Mouse (Mus musculus) embryo, embryonic 11.5 days (tissue): ENCODE data around the gene Rbp7.

ENCODE experiments used
- DNase-seq: peaks from one replicate; pipeline ENCODE4 v3.0.0-alpha.2; 2012; ENCODE audit warnings: low read depth, low spot score

The Rbp7 gene

DNA sequence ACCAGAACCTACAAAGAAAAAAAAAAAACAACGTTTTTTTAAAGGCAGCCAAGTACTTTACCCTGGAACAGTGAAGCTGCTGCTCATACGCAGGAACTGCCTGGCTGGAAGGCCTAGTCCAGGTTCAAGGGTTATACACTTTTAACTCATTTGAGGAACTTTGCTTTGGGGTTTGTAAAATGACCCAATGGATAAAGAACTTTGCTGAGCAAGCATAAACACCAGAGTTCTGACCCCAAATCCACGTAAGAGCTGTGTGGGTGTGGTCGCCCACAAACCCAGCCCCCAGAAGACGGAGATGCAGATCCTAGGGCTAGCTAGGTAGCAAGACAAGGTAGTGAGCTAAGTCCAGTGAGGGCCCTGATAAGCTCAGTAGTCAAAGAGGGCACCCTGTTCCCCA, 47.3 kb downstream of the Rbp7 start:
- DNase-seq = no peak

DNA sequence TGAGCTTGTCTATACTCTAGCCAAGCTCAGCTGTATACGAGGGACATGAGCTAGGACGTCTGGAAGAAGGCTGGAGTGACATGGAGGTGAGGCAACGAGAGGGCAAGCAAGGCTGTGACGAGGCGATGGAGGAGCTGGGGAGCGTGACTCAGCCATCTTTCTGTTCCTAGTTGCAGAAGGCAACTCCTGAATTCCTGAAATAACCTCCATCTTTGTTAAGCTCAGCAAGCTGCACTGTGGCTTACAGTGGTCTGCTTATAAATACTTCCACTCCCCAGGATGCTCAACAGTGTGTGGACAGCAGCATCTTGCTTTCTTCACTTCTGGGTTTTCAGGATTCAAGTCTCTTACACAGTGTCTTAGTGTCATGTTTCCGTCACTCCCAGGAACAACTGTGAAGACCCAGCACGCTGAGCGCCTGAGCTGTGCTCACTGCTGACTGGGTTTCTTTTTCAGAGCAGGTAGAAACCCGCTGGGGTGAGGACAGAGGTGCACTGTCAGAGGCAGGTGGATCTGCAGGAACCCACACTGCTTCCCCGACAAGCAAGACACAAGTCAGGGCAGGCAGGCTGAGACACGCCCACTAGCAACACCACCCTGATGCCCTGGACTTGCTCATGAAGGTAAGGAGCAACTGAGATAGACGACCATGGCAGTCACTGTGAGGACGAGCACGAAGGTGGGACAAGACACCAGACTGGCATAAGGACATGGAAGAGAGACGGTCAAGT, 48.9 kb downstream of the Rbp7 start:
- no peak for DNase-seq

DNA sequence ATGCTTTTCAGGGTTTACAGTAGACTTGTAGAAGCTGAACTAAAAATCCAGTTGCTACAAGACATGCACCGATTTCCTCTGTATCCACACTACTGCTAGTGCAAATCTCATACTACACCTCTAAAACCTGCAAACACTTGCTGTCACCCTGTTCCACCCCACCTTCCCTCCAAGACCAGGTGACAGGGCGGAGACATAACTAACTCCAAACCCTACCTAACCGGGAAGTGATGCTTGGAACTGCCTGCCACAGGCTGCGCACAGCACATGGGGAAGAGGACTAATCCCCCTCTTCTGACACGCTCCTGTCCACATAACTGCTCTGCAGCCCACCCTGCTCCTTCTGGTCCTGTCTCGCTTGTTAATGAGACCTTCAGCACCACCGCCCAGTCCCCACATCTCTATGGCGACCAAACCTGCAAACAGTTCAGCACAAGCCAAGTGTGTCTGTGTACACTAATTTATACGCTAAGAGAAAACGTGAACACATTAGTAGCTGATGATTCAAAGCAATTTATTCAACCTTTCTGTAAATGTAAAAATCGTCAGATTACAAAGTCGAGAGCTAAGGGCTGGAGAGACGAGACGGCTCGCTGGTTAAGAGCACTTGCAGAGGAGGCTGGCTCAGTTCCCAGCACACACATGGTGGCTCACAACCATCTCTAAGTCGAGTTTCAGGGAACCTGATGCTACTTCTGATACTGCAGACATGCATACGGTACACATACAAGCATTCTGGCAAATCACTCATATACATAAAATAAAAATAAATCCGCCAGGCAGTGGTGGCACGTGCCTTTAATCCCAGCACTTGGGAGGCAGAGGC, 49.9 kb downstream of the Rbp7 start:
- DNase-seq = no peak

DNA sequence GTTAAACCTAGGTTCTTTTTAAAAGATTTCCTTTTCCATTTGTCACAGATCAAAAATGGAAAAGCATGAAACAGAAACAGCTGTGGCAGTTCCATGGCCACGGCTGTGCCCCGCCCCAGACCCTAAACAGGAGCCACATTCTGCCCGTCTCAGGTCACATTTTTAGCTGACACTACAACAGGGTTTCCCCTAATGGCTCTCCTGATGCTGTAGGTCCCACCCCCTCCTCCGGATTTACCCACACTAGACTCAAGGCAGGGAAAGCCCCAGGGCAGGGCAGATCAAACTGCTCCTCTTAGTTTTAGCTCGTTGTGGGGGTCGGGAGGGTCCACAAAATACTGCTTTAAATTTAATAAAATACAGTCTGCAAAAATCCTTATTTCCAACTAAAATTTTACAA, 51.7 kb downstream of the Rbp7 start:
- no peak for DNase-seq

DNA sequence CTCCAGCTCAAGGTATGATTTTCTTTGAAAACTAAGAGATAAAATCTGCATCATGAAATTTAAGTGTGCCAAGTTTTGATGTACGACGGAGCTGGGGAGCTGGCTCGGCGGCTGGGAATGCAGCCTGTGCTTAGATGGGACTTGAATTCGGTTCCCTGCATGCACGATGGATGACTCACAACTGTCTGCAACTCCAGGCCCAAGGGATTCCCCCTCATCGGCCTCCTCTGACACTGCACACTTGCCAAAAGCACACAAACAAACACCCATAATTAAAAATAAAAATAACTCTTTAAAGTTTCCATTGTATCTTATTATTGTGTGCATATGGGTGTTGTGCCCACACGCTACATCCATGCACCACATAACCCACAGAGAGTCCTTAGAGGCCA, 53.2 kb downstream of the Rbp7 start:
- no peak for DNase-seq

DNA sequence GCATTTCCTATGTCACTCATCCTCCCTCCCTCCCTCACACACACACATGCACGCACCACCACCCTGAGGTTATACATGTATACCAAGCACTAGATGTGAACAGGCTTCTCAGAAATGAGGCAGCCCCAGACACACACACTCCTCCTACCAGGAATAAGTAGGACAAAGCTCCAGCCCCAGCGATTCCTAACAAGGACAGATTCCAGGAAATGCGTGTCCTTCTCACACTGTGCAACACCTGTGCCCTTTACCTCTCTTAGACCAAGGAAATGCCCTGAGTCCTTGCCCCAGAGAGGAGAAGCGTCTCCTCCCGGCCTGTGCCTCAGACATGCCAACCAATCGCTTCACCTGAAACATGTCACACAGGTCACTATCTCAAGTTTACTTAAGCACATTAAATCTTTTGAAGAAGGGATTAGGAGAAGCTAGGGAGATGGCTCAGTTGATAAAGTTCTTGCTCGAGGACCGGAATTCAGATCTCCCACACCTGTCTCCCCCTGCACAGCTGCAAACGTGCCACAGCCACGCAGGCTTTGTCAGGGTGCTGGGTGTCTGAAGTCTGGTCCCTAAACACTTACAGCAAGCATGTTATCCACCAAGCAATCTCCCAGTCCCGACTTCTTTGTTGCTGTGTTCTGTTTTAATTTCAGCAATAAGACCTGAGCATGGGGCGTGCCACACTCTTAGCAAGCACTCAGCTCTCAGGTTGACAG, 53.7 kb downstream of the Rbp7 start:
- DNase-seq = no peak
